34 mouse cellular contexts compared by ENCODE assay signal in the genomic region with DNA sequence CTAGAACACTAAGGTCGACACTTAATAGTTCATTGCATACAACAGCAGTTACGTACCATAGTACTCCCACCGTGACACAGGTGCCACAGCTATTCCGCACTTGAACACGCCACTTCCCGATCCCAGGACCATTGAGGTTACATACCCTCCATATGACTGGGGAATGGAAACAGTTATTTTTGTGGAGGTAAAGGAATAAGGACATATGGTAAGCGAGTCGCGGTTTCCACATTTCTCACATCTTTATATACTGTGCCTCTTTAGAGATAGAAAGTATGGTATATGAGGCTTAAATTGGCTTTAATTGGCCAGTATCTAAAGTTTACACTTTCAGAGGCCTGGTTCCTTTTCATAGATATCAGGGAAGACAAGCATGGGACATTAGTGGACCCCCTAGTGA.
"Had no signal": no experiment of that assay in that cellular context is flagged by ENCODE, and none has a peak within 500 bp of the region (broad histone marks: within the 10 kb centered on the region; RNA-seq: fewer than 3 reads in every experiment).

No protein-coding gene starts in this region.

- H3K4me3 ChIP-seq: heart, embryonic 10.5 days; heart, embryonic 12.5 days; heart, embryonic 13.5 days; heart, embryonic 15.5 days; hindbrain, embryonic 10.5 days; hindbrain, embryonic 12.5 days; hindbrain, embryonic 13.5 days; hindbrain, embryonic 15.5 days; intestine, embryonic 15.5 days; kidney, embryonic 15.5 days; layer of hippocampus, adult 2 months had no signal

- H3K27ac ChIP-seq: heart, embryonic 10.5 days; heart, embryonic 13.5 days; heart, embryonic 15.5 days; hindbrain, embryonic 10.5 days; hindbrain, embryonic 12.5 days; hindbrain, embryonic 13.5 days; hindbrain, embryonic 14.5 days; hindbrain, embryonic 15.5 days; hindbrain, postnatal 0 days; intestine, embryonic 15.5 days; kidney, embryonic 15.5 days; kidney, postnatal 0 days; layer of hippocampus, adult 2 months had no signal

- DNase-seq: heart, postnatal 10 days; heart, postnatal 14 days; heart, postnatal 36 days; heart, postnatal 4 days; kidney, adult 11 months; kidney, adult 18-20 months; kidney, adult 2 months; kidney, adult 8-10 months; kidney, adult 9 months; kidney, postnatal 10 days; kidney, postnatal 14 days; kidney, postnatal 25 days; kidney, postnatal 36 days; kidney, postnatal 4 days; layer of hippocampus, adult 9-11 months; layer of hippocampus, postnatal 36 days had no signal

- ATAC-seq: hindbrain, embryonic 16.5 days; hindbrain, postnatal 0 days; inflammation-experienced regulatory T-cells, adult 6 months; intestine, embryonic 15.5 days; intestine, embryonic 16.5 days; intestine, postnatal 0 days had no signal
